Mouse (Mus musculus) lung, embryonic 15.5 days (tissue): ENCODE results near the gene Manba. TPM values are rescaled to one million over a fixed set of nuclear protein-coding genes. Genes with fewer than 3 reads are reported as not detected.
"Not testable (repeated sequence)": the region's sequence is repeated elsewhere in the genome, so short reads cannot be mapped to it uniquely, and the experiment has no call there.

Experiments used
- ATAC-seq: fragments of 200-750 bp; cut with Nextera tagmentation; 2 replicates; pipeline ENCODE4 v1.8.0; 2017; ENCODE audit warnings: moderate number of reproducible peaks, borderline replicate concordance; ENCODE audit not compliant: low FRiP score, low TSS enrichment; ENCODE audit errors: extremely low read depth
- H3K27ac ChIP-seq: fragments of 300-500 bp; sonication (generic); 2 replicates; pipeline ENCODE4 v1.5.1; 2015; ENCODE audit warnings: moderate library complexity, mild to moderate bottlenecking, inconsistent platforms
- H3K27me3 ChIP-seq: fragments of 300-500 bp; sonication (generic); 2 replicates; pipeline ENCODE4 v1.6.1; 2015; ENCODE audit warnings: inconsistent platforms
- H3K36me3 ChIP-seq: fragments of 300-500 bp; sonication (generic); 2 replicates; pipeline ENCODE4 v1.6.1; 2015; ENCODE audit warnings: inconsistent platforms
- H3K4me1 ChIP-seq: fragments of 300-500 bp; sonication (generic); 2 replicates; pipeline ENCODE4 v1.6.1; 2015; ENCODE audit warnings: inconsistent platforms
- H3K4me2 ChIP-seq: fragments of 300-500 bp; sonication (generic); 2 replicates; pipeline ENCODE4 v1.6.1; 2015; ENCODE audit warnings: inconsistent platforms, mild to moderate bottlenecking, moderate library complexity
- H3K4me3 ChIP-seq: fragments of 300-500 bp; sonication (generic); 2 replicates; pipeline ENCODE4 v1.5.1; 2015; ENCODE audit warnings: mild to moderate bottlenecking, inconsistent platforms
- H3K9ac ChIP-seq: fragments of 300-500 bp; sonication (generic); 2 replicates; pipeline ENCODE4 v1.6.1; 2015; ENCODE audit warnings: inconsistent platforms
- H3K9me3 ChIP-seq: fragments of 300-500 bp; sonication (generic); 2 replicates; pipeline ENCODE4 v1.6.1; 2016; ENCODE audit warnings: inconsistent platforms
- WGBS: fragments of 180-500 bp; shearing (Covaris S2); methylation state at CpG from one replicate; pipeline ENCODE4 v1.1.7; 2015; 5-methylcytosine and 5-hydroxymethylcytosine counted together
- polyA plus RNA-seq: library from polyadenylated mRNA; unstranded; fragments of >200 nt; fragmentation: Nextera tagmentation; extraction: Ambion mirVana; gene quantifications from 2 replicates; pipeline ENCODE4 v1.2.1, GENCODE M21; 2015

Manba gene
- polyA plus RNA-seq, 1 experiment from 2014 or later: 10.8 TPM

DNA sequence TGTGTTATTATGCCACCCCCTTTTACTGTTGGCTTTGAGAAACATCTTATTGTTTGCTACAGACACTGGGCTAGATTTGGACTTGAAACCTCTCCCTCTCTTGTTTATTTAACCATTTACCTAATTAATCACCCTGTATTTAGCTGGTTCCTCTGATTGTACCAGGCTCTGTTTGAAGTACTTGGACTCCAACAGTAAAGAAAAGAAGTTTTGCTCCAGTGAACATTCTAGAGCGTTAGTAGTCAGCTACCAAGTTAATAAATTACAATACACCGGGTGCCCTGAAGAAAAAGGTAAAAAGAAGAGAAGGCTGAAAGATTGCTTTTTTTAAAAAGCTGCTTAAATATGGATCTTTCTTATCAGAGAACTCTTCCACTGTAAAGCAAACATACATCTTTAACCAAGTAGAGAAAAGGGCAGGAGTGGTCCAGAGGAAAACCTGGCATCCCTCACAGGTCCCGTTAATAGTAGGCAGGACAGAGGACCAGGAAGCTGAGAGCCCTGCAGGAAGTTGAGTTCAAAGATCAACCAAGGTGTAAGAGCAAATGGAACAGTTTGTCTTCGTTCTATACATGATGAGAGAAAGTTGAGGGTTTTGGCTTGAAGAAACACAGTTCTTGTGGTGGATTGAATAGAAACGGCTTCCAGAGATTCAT lies 4.6 kb downstream of the Manba start:
- ATAC-seq: no peak
- Histone ChIP-seq H3K4me1 (no peaks in the 10 kb centered on the region), H3K9me3 (no peaks in the 10 kb centered on the region), H3K27me3 (no peaks in the 10 kb centered on the region), H3K4me2 (no peak overlapping the region), H3K4me3 (no peak overlapping the region), H3K27ac (no peak overlapping the region), H3K36me3 (no peaks in the 10 kb centered on the region), H3K9ac (no peak overlapping the region)
- WGBS: 48% methylated on average over 5 of the region's 5 CpGs

DNA sequence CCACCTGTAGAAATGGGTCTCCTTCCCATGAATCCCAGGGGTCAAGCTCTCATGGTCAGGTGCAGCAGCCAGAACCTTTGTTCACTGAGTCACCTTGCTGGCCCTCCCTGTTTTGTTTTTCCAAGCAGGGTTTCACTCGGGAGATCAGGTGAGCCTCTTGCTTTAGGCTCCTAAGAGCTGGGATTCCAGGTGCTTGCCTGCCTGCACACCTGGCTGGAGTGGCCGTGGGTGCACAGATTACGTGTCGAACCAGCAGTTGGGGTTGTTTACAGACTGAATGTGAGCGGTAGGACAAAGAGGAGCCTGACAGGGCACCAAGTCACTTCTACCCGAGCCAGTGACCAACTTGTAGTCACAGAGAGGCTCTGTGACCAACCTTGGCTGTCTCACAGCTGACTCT lies 5.7 kb downstream of the Manba start:
- no peaks in the 10 kb centered on the region for H3K4me1 ChIP-seq
- no peak overlapping the region for H3K9ac ChIP-seq
- H3K4me2 ChIP-seq: no peak overlapping the region
- no peak for ATAC-seq
- no peaks in the 10 kb centered on the region for H3K27me3 ChIP-seq
- H3K27ac ChIP-seq: no peak overlapping the region
- H3K9me3 ChIP-seq: no peaks in the 10 kb centered on the region
- H3K4me3 ChIP-seq: no peak overlapping the region
- 67% methylated on average over 6 of the region's 6 CpGs for WGBS
- no peaks in the 10 kb centered on the region for H3K36me3 ChIP-seq

DNA sequence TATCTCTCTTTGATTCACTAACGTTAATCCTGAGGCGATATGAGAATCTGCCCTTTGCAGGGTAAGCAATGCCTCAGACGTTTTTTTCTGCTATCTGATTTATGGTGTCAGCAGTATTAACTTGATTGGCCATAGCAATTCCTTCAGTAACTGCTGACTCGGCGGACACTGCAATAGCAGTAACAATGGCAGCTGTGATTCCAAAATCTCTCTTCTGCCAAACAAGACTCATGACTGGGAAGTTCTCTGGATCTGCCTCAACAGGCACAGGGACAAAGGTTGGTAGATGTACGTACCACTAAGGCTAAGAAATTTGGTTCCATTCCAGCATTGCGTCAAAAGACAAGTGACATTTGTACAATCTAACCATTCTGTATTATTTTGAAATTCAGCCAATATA lies 7.9 kb downstream of the Manba start:
- H3K4me1 ChIP-seq, ATAC-seq, H3K27ac ChIP-seq, H3K9ac ChIP-seq, H3K27me3 ChIP-seq, H3K4me2 ChIP-seq, H3K36me3 ChIP-seq, H3K9me3 ChIP-seq, H3K4me3 ChIP-seq: not testable (repeated sequence)
- 69% methylated on average over 7 of the region's 7 CpGs for whole genome bisulfite sequencing

DNA sequence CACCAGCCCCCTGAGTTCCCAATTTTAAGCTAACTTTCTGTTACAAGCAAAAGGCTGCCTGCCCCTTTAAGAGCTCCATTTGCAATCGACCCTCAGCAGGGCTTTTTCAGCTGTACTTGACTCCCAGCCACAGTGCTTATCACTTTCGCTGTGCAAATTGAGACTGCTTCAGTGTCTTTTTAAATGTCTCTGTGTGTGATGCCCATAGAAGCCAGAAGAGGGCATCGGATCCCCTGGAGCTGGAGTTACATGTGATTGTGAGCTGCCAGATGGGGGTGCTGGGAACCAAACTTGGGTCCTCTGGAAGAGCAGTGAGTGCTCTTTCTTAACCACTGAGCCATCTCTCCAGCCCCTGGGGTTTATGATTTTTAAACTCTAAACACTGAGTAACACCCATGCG lies 12.5 kb downstream of the Manba start:
- H3K4me3 ChIP-seq, H3K4me2 ChIP-seq, H3K36me3 ChIP-seq, ATAC-seq, H3K9ac ChIP-seq, H3K27me3 ChIP-seq, H3K27ac ChIP-seq, H3K9me3 ChIP-seq, H3K4me1 ChIP-seq: not testable (repeated sequence)
- WGBS: 74% methylated on average over 4 of the region's 4 CpGs

DNA sequence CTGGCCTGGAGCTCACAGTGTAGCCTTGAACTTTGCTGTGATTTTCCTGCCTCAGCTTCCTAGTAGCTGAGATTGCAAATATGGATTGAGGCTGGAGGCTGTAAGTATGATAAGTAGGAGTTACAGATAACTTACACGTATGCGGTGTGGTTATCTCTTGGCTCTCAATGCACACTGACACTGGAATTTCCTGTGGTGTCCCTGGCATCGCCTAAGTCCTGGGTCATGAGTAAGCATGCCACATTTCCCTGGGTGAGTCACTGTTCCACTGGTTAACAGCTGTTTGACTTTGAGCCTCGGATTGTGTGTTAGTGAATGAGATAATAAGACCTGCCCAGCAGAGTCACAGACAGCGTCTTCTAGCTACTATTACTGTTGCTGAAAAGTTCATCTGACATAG lies 13.5 kb downstream of the Manba start:
- Histone ChIP-seq H3K4me3 (no peak overlapping the region), H3K4me2 (no peak overlapping the region), H3K9me3 (no peaks in the 10 kb centered on the region), H3K36me3 (no peaks in the 10 kb centered on the region), H3K27me3 (no peaks in the 10 kb centered on the region), H3K9ac (no peak overlapping the region), H3K27ac (no peak overlapping the region), H3K4me1 (no peaks in the 10 kb centered on the region)
- WGBS: 58% methylated on average over 5 of the region's 5 CpGs
- no peak for ATAC-seq

DNA sequence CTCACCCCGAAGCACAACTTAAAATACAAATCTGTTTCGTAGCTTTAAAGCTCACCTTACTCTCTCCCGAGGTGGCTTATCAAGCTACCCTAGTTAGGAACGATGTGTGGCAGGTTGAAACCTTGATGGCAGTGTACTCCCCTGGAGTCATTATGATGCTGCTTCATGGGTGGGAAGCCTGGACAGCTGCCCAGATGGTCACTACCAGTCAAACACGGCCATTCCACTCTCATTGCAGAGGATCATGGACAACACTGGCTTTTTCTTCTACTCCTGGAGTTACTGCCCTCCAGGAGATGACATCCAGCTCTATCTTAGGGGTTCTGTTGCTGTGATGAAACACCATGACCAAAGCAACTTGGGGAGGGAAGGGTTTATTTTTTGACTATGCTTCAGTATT lies 17.7 kb downstream of the Manba start:
- H3K4me2 ChIP-seq: no peak overlapping the region

DNA sequence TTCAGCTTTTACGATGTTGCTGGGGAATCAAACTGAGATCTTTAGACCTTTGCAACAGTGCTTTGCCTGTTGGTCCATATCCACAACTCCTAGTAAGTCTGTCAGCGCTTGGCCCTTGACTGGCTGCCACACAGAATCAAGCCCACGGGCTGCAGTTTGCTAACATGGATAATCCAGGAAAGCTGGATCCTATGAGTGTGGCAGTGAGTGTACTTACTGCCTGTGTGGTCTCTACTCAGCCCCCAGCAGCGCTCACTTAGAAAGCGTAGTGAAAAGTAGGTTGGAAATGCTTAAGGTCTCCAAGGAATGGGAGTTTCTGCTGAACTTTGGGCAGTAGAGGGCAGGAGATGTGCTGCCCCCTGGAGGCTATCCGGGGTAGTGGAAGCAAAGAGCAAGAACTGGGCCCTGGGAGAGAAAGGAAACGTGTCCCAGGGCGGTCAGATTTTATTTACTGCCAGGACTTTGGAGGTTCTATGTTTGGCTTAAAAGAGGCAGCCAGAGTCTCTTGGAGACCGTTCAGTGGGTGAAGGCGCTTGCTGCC lies 20.0 kb downstream of the Manba start:
- H3K9ac ChIP-seq: no peak overlapping the region
- H3K4me2 ChIP-seq: no peak overlapping the region
- H3K27ac ChIP-seq: no peak overlapping the region
- H3K27me3 ChIP-seq: no peaks in the 10 kb centered on the region
- H3K36me3 ChIP-seq: no peaks in the 10 kb centered on the region
- H3K9me3 ChIP-seq: no peaks in the 10 kb centered on the region
- no peak overlapping the region for H3K4me3 ChIP-seq
- peak; percentile 25 for ATAC-seq
- H3K4me1 ChIP-seq: peaks cover 5% of the 10 kb centered on the region; the same call in 1 of the 2 replicates
- WGBS: 52% methylated on average over 10 of the region's 10 CpGs

More for the DNA sequence above, 17.7 kb downstream of the Manba start:
- no peaks in the 10 kb centered on the region for H3K27me3 ChIP-seq
- H3K4me3 ChIP-seq: no peak overlapping the region
- no peaks in the 10 kb centered on the region for H3K36me3 ChIP-seq
- no peak overlapping the region for H3K9ac ChIP-seq
- H3K9me3 ChIP-seq: no peaks in the 10 kb centered on the region
- no peak overlapping the region for H3K27ac ChIP-seq
- peaks cover 5% of the 10 kb centered on the region; the same call in 1 of the 2 replicates for H3K4me1 ChIP-seq
- ATAC-seq: no peak
- 70% methylated on average over 5 of the region's 5 CpGs for WGBS

DNA sequence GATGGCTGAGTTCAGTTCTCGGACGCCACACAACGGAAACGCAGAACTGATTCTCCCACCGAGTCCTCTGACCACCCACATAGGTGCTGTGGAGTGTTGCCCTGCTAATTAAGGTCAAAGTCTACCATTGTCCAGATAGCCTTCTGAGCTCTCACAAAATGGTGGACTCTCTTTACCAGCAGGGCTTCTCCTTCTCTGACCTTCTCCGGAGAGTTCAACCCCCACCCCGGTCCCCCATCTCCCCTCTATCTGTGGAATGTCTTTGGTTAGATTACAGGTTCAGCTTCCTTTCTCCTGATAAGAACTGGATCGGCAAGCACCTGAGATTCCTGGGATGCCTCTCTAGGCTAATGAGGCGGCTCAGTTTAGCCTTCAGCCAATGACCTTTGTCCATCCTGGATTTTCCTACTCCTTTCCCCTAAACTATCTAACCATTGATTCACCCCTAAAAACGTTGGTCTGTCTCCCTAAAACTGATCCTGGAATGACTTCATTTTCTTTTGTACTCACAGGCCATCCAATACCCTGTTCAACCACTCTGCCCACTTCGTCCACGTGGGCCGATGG lies 20.6 kb downstream of the Manba start:
- no peak for ATAC-seq
- Histone ChIP-seq H3K4me3 (no peak overlapping the region), H3K27me3 (no peaks in the 10 kb centered on the region), H3K4me2 (no peak overlapping the region), H3K36me3 (no peaks in the 10 kb centered on the region), H3K4me1 (peaks cover 5% of the 10 kb centered on the region; the same call in 1 of the 2 replicates), H3K27ac (no peak overlapping the region), H3K9ac (no peak overlapping the region), H3K9me3 (no peaks in the 10 kb centered on the region)
- 72% methylated on average over 13 of the region's 13 CpGs for WGBS

DNA sequence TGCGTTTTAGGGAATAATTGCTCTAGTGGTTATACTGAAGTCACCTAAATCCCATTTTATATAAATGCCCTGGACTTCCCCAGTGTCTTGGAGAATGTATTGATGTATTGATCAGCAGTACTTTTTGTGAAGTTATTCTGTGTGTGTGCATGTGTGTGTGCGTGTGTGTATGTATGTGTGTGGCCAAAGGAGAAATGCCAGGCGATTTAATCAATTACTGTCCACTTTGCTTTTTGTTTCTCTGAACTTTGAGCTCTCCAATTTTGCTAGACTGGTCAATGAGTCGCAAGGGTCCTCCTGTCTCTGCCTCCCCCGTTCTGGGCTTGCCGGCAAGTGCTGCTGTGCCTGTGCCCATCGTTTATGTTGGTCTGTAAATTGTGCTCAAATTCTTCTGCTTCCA lies 22.1 kb downstream of the Manba start:
- H3K27me3 ChIP-seq: no peaks in the 10 kb centered on the region
- peaks cover 5% of the 10 kb centered on the region; the same call in 1 of the 2 replicates for H3K4me1 ChIP-seq
- no peak overlapping the region for H3K4me3 ChIP-seq
- no peak overlapping the region for H3K27ac ChIP-seq
- H3K4me2 ChIP-seq: no peak overlapping the region
- 81% methylated on average over 7 of the region's 7 CpGs for WGBS
- no peaks in the 10 kb centered on the region for H3K9me3 ChIP-seq
- no peak for ATAC-seq
- no peaks in the 10 kb centered on the region for H3K36me3 ChIP-seq
- no peak overlapping the region for H3K9ac ChIP-seq

DNA sequence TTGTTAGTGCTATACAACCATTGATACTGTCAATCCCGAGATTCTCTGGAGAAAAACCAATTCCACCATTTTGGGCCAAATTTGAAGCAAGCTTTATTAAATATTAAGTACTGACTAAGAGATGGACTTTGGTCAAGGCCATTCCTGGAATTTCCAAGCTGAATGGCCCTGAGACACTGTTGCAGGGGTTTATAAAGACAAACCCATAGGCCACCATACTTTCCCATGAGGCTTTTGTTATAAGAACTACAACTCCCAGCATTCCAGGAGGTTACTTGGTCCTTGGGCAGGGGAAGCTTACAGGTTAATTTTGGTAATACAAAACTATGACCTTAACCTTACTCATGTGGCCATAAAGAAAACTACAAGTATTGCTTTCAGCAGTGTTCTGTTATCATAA lies 22.8 kb downstream of the Manba start:
- Histone ChIP-seq H3K4me2 (no peak overlapping the region), H3K27me3 (no peaks in the 10 kb centered on the region), H3K27ac (no peak overlapping the region), H3K36me3 (no peaks in the 10 kb centered on the region), H3K4me1 (peaks cover 8% of the 10 kb centered on the region; the same call in 1 of the 2 replicates), H3K9ac (no peak overlapping the region), H3K4me3 (no peak overlapping the region), H3K9me3 (no peaks in the 10 kb centered on the region)
- WGBS: 83% methylated on average over 1 of the region's 1 CpGs
- ATAC-seq: no peak

DNA sequence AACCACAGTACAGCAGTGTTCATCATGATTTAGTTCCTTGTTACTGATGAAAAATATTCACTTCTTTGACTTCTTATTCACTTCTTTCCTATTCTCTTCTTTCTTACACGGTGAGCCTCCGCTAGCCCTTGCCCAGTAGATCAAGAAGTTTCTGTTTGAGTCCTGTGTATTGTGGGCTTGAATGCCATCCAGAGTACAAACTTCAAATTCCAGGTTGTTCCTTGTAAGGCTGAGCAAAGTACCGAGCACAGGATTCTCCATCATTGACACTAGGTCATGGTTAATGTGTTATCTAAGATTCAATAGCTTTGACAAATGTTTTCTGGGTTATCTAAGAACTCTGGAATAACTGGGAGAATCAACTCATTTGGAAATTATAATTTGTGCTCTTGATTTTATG lies 25.0 kb downstream of the Manba start:
- Histone ChIP-seq H3K36me3 (no peaks in the 10 kb centered on the region), H3K27ac (no peak overlapping the region)
- 86% methylated on average over 3 of the region's 3 CpGs for WGBS

DNA sequence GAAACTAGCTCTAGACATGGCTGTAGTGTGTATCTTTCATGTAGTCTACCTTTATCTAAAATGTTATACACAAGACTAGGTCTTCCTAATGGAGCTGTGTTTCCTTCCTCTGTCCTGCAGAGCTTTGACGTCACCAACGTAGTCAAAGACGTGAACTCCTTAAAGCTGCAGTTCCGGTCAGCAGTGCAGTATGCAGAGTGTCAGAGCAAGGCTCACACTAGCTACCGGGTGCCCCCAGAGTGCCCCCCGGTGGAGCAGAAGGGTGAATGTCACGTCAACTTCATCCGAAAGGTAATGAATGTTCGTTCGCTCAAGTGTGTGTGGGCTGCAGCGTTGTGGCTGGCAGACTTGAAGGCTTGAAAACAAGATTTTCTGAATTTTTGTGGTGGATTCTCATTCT lies 26.3 kb downstream of the Manba start:
- H3K9ac ChIP-seq: no peak overlapping the region
- ATAC-seq: 0 out of 2 replicates have a peak, but pooled peaks have one; percentile 27
- H3K36me3 ChIP-seq: no peaks in the 10 kb centered on the region
- no peak overlapping the region for H3K4me2 ChIP-seq
- H3K4me1 ChIP-seq: peaks cover 16% of the 10 kb centered on the region
- H3K27me3 ChIP-seq: no peaks in the 10 kb centered on the region
- H3K9me3 ChIP-seq: no peaks in the 10 kb centered on the region
- no peak overlapping the region for H3K4me3 ChIP-seq
- WGBS: 30% methylated on average over 11 of the region's 11 CpGs
- H3K27ac ChIP-seq: no peak overlapping the region

More for the DNA sequence above, 25.0 kb downstream of the Manba start:
- Histone ChIP-seq H3K9me3 (no peaks in the 10 kb centered on the region), H3K4me2 (no peak overlapping the region), H3K4me1 (peaks cover 16% of the 10 kb centered on the region; the same call in 1 of the 2 replicates), H3K9ac (no peak overlapping the region), H3K27me3 (no peaks in the 10 kb centered on the region), H3K4me3 (no peak overlapping the region)
- ATAC-seq: no peak
